Mouse (Mus musculus) olfactory bulb, adult 2 months (tissue): ENCODE results near the gene Afdn.

ENCODE experiments used
- CTCF ChIP-seq: fragments of 200-500 bp; IDR thresholded peaks from 2 replicates; pipeline ENCODE4 v1.5.1; 2012; ENCODE audit warnings: low read depth, mild to moderate bottlenecking, low read length, moderate library complexity; ENCODE audit not compliant: insufficient read depth
- POLR2A ChIP-seq: fragments of 200-500 bp; IDR thresholded peaks from 2 replicates; pipeline ENCODE4 v1.6.1; 2012; ENCODE audit warnings: mild to moderate bottlenecking, low read depth, low read length, moderate library complexity; ENCODE audit not compliant: insufficient read depth

GRCm38 (mm10) chr17:13930421-13930820 is 170.1 kb downstream of the Afdn start:
- TF ChIP-seq CTCF (no peak), POLR2A (no peak)
